Mouse (Mus musculus): ENCODE measurements around the gene Trio. TPM values are rescaled to one million over a fixed set of nuclear protein-coding genes. Genes with fewer than 3 reads are reported as not detected.

Gene Trio
- polyA plus RNA-seq, 1 experiment: 187 TPM

DNA sequence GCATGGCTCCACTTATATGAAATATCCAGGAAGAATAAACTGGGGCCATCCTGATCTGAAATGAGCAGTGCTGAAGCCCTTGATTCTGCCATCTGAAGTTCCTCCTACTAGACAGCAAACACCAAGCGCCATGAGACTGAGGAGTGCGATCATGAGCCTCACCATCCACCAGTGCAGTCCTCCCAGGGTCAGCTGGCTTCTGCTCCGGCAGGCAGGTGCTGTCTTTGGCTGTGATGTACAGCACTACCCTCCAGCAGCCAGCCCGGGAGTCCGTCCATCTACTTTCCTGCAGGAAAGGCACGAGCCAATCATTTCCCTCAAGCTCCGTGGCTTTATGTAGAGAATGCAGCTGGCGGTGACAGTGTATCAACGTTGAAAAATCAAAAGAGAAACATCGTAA lies 10.0 kb upstream of the Trio start:
- no peak overlapping the region for H3K4me3 ChIP-seq (replicated peaks; ENCODE audit: insufficient read depth, low read depth, low read length)
- TF ChIP-seq POLR2A (IDR thresholded peaks at IDR 0.05; ENCODE audit: borderline replicate concordance, insufficient read depth, low read length) (no peak), CTCF (IDR thresholded peaks at IDR 0.05; ENCODE audit: borderline replicate concordance, insufficient read depth, low read depth, low read length) (no peak)
- no peaks in the 10 kb centered on the region; the same call in 1 of the 2 replicates for H3K27me3 ChIP-seq (ENCODE audit: control insufficient read depth, insufficient read depth, low read length)
- H3K4me1 ChIP-seq (ENCODE audit: control insufficient read depth, insufficient read depth, low read length): no peaks in the 10 kb centered on the region
- WGBS: 43% methylated on average over 10 of the region's 10 CpGs
- H3K27ac ChIP-seq (ENCODE audit: insufficient read depth, low read length): no peak overlapping the region
- peak; percentile 41 to 59 for DNase-seq

- Histone ChIP-seq H3K4me3 (replicated peaks; ENCODE audit: insufficient read depth, low read depth, low read length) (no peak overlapping the region), H3K27me3 (ENCODE audit: control insufficient read depth, insufficient read depth, low read length) (no peaks in the 10 kb centered on the region; the same call in 1 of the 2 replicates), H3K4me1 (ENCODE audit: control insufficient read depth, insufficient read depth, low read length) (no peaks in the 10 kb centered on the region), H3K27ac (ENCODE audit: insufficient read depth, low read length) (no peak overlapping the region)
- TF ChIP-seq CTCF (IDR thresholded peaks at IDR 0.05; ENCODE audit: borderline replicate concordance, insufficient read depth, low read depth, low read length): no peak
- no peak for TF ChIP-seq POLR2A (IDR thresholded peaks at IDR 0.05; ENCODE audit: borderline replicate concordance, insufficient read depth, low read length)
- no peak for DNase-seq
- WGBS: 79% methylated on average over 10 of the region's 10 CpGs
Measured at GRCm38 (mm10) chr15:28034636-28035035, 9.0 kb upstream of the Trio start.

DNA sequence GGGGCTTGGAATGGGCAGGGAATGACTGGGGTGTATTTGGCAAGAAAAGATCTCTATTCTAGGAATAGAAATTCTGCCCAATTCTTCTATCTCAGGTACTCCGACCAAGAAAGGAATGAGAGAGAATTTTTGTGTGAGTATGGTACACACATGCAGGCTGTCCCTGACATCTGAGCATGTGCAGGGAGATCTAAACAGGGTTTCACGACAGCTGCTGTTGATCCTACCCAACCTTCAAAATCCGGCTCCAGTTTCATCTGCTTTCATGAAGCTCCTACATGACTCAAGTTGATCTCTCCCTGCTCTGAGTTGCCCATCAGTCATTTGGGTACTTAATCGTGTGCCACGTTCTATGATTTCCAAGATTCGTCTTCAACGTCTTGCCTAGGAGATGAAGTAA lies 3.7 kb upstream of the Trio start:
- H3K27ac ChIP-seq (ENCODE audit: insufficient read depth, low read length): no peak overlapping the region
- 83% methylated on average over 7 of the region's 7 CpGs for WGBS

DNA sequence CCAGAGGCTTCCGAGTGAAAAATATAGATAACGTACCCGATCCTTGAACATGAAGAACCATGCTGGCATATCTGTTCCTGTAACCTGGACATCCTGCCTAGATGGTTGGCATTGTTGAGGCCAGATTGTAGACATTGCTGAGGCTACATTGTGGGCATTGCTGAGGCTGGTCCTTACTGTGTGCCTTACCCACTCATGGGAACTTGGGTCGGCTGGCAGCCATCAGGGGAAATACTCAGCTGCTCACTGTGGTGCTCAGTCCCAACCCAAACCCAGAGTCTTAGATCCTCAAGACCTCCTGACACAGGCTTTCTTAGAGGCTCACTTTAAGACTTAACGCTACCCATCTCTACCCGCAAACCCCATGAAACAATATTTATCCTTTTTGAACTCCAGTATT lies 2.9 kb upstream of the Trio start:
- no peaks in the 10 kb centered on the region; the same call in 1 of the 2 replicates for H3K27me3 ChIP-seq (ENCODE audit: control insufficient read depth, insufficient read depth, low read length)
- 93% methylated on average over 6 of the region's 6 CpGs for WGBS
- TF ChIP-seq POLR2A (IDR thresholded peaks at IDR 0.05; ENCODE audit: borderline replicate concordance, insufficient read depth, low read length) (no peak), CTCF (IDR thresholded peaks at IDR 0.05; ENCODE audit: borderline replicate concordance, insufficient read depth, low read depth, low read length) (no peak)

More for the DNA sequence above, 3.7 kb upstream of the Trio start:
- no peak for TF ChIP-seq CTCF (IDR thresholded peaks at IDR 0.05; ENCODE audit: borderline replicate concordance, insufficient read depth, low read depth, low read length)
- no peak for TF ChIP-seq POLR2A (IDR thresholded peaks at IDR 0.05; ENCODE audit: borderline replicate concordance, insufficient read depth, low read length)
- no peak for DNase-seq
- Histone ChIP-seq H3K4me3 (replicated peaks; ENCODE audit: insufficient read depth, low read depth, low read length) (no peak overlapping the region), H3K27me3 (ENCODE audit: control insufficient read depth, insufficient read depth, low read length) (no peaks in the 10 kb centered on the region; the same call in 1 of the 2 replicates), H3K4me1 (ENCODE audit: control insufficient read depth, insufficient read depth, low read length) (no peaks in the 10 kb centered on the region)

GRCm38 (mm10) chr15:28026167-28026481 lies 476 bp upstream of the Trio start:
- TF ChIP-seq CTCF (IDR thresholded peaks at IDR 0.05; ENCODE audit: borderline replicate concordance, insufficient read depth, low read depth, low read length) (peak; percentile 71), POLR2A (IDR thresholded peaks at IDR 0.05; ENCODE audit: borderline replicate concordance, insufficient read depth, low read length) (no peak; the same call in 1 of the 2 replicates)
- WGBS: 0% methylated on average over 18 of the region's 18 CpGs
- peak overlapping the region; percentile 93 for H3K4me3 ChIP-seq (replicated peaks; ENCODE audit: insufficient read depth, low read depth, low read length)
- peaks cover 12% of the 10 kb centered on the region; the same call in 1 of the 2 replicates for H3K4me1 ChIP-seq (ENCODE audit: control insufficient read depth, insufficient read depth, low read length)
- no peaks in the 10 kb centered on the region for H3K27me3 ChIP-seq (ENCODE audit: control insufficient read depth, insufficient read depth, low read length)
- peak overlapping the region; percentile 85 for H3K27ac ChIP-seq (ENCODE audit: insufficient read depth, low read length)
- no peak for DNase-seq

More for the DNA sequence above, 2.9 kb upstream of the Trio start:
- DNase-seq: peak in 1 of 2 experiments; percentile 6
- H3K4me1 ChIP-seq (ENCODE audit: control insufficient read depth, insufficient read depth, low read length): no peaks in the 10 kb centered on the region
- H3K4me3 ChIP-seq (replicated peaks; ENCODE audit: insufficient read depth, low read depth, low read length): no peak overlapping the region
- no peak overlapping the region for H3K27ac ChIP-seq (ENCODE audit: insufficient read depth, low read length)

GRCm38 (mm10) chr15:28024965-28025338 lies 696 bp downstream of the Trio start:
- peak overlapping the region; percentile 99 for H3K4me3 ChIP-seq (replicated peaks; ENCODE audit: insufficient read depth, low read depth, low read length)
- TF ChIP-seq POLR2A (IDR thresholded peaks at IDR 0.05; ENCODE audit: borderline replicate concordance, insufficient read depth, low read length) (no peak), CTCF (IDR thresholded peaks at IDR 0.05; ENCODE audit: borderline replicate concordance, insufficient read depth, low read depth, low read length) (no peak)
- H3K27ac ChIP-seq (ENCODE audit: insufficient read depth, low read length): peak overlapping the region; percentile 86
- peaks cover 19% of the 10 kb centered on the region for H3K4me1 ChIP-seq (ENCODE audit: control insufficient read depth, insufficient read depth, low read length)
- peak in 1 of 2 experiments; percentile 62 for DNase-seq
- H3K27me3 ChIP-seq (ENCODE audit: control insufficient read depth, insufficient read depth, low read length): no peaks in the 10 kb centered on the region
- under 1% methylated on average over 54 of the region's 54 CpGs for WGBS

DNA sequence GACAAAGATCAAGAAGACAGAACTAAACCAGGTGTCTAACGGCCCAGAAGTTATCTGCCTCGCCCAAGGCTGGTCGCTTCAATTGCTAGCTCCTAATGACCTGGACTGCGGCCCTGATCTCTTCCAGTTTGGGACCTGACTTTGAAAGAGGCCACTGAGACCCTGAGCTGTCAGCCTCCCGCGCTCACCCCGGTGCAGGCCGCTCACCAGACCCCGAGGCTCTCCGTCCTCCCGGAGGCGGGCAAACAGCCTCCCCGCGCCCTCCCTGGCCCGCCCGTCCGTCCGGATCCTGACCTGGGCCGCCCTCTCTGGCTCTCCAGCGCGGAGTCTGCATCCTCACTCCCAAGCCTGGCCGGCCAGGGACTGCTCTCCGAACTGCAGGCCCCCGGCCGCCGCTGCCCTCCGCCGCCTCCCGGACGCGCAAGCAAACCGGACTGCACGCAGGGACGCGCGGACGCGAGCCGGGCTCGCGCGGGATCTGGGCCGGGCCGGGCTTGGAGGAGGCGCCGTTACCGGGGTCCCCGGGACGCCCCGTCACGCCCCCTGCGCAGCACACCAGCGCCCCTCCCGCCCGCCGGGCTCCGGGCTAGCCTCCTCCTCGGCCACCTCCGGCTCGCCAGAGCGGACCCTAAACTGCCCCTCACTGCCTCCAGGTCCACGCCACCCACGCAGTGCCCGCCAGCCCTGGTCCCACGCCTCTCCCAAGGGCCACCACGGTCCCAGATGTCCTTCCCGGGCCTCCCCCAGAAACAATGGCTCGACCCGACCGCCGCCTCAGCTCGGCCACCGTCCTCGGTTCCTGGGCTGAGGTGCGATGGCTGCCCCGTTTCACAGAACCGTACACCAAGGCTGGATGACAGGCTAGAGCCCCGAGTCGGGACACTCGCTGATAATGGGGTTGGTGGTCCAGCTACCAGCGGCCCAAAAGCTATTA lies 1.4 kb downstream of the Trio start:
- Histone ChIP-seq H3K4me1 (ENCODE audit: control insufficient read depth, insufficient read depth, low read length) (peaks cover 19% of the 10 kb centered on the region), H3K27me3 (ENCODE audit: control insufficient read depth, insufficient read depth, low read length) (no peaks in the 10 kb centered on the region), H3K27ac (ENCODE audit: insufficient read depth, low read length) (peak overlapping the region; percentile 86), H3K4me3 (replicated peaks; ENCODE audit: insufficient read depth, low read depth, low read length) (peak overlapping the region; percentile 99)
- TF ChIP-seq POLR2A (IDR thresholded peaks at IDR 0.05; ENCODE audit: borderline replicate concordance, insufficient read depth, low read length) (no peak), CTCF (IDR thresholded peaks at IDR 0.05; ENCODE audit: borderline replicate concordance, insufficient read depth, low read depth, low read length) (no peak)
- under 1% methylated on average over 81 of the region's 81 CpGs for WGBS
- peak; percentile 68 to 77 for DNase-seq
